Mouse (Mus musculus) testis, adult 2 months (tissue): ENCODE measurements around the gene Tbc1d9. TPM values are rescaled to one million over a fixed set of nuclear protein-coding genes. Genes with fewer than 3 reads are reported as not detected.
A peak's percentile ranks its signal among the peaks of the same experiment; 100 is the strongest.

Source experiments
- H3K27ac ChIP-seq: fragments of 200-500 bp; 2 replicates; pipeline ENCODE4 v1.5.1; 2012; ENCODE audit warnings: low read depth, low read length; ENCODE audit not compliant: control insufficient read depth, insufficient read depth
- H3K27me3 ChIP-seq: fragments of 200-500 bp; 2 replicates; pipeline ENCODE4 v1.6.1; 2012; ENCODE audit warnings: mild to moderate bottlenecking, low read length, moderate library complexity; ENCODE audit not compliant: control insufficient read depth, insufficient read depth
- H3K36me3 ChIP-seq: fragments of 200-500 bp; 2 replicates; pipeline ENCODE4 v1.6.1; 2012; ENCODE audit warnings: mild to moderate bottlenecking, low read length; ENCODE audit not compliant: control insufficient read depth, insufficient read depth
- H3K4me1 ChIP-seq: fragments of 200-500 bp; 2 replicates; pipeline ENCODE4 v1.6.1; 2012; ENCODE audit warnings: low read length; ENCODE audit not compliant: control insufficient read depth, insufficient read depth
- H3K4me3 ChIP-seq: fragments of 200-500 bp; 2 replicates; pipeline ENCODE4 v1.5.1; 2012; ENCODE audit warnings: low read depth, mild to moderate bottlenecking, low read length, moderate library complexity, mixed read lengths; ENCODE audit not compliant: control insufficient read depth
- CTCF ChIP-seq: fragments of 200-500 bp; IDR thresholded peaks from 2 replicates; pipeline ENCODE4 v1.5.1; 2012; ENCODE audit warnings: low read depth, mild to moderate bottlenecking, inconsistent platforms, low read length, moderate library complexity; ENCODE audit not compliant: control insufficient read depth, insufficient read depth, insufficient replicate concordance
- POLR2A ChIP-seq: fragments of 200-500 bp; IDR thresholded peaks from 2 replicates; pipeline ENCODE4 v1.6.1; 2012; ENCODE audit warnings: low read depth, mild to moderate bottlenecking, inconsistent platforms, low read length, moderate library complexity; ENCODE audit not compliant: control insufficient read depth
- polyA plus RNA-seq: library from polyadenylated mRNA; depleted of rRNA; stranded (reverse); fragments of >200 nt; gene quantifications from 2 replicates; pipeline ENCODE4 v1.2.3, GENCODE M21; 2012

Tbc1d9 gene
- polyA plus RNA-seq, 1 experiment, result 47.0 TPM

DNA sequence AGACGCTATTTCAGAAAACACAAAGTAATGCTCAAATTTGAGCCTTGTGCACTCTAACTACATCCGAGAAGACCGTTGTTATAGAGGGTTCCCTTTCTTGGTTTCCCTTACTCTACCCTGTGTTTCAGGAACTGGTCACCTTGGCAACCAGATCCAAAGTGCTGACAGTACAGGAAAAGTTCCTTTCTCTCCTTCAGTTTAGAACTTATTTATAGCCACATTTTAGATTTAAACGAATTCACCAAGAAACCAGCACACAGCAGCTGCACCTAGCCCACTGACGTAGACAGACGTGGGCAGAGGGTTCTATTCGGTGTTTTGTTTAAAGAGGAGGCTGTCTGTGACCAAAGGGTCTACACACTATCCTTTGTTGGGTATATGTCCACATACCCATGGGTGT is 79.0 kb downstream of the Tbc1d9 start:
- H3K27me3 ChIP-seq, result no peaks in the 10 kb centered on the region
- peaks cover 3% of the 10 kb centered on the region for H3K4me1 ChIP-seq
- no peaks in the 10 kb centered on the region for H3K36me3 ChIP-seq
- no peak overlapping the region for H3K4me3 ChIP-seq
- TF ChIP-seq POLR2A (no peak), CTCF (no peak)
- H3K27ac ChIP-seq, result no peak overlapping the region

DNA sequence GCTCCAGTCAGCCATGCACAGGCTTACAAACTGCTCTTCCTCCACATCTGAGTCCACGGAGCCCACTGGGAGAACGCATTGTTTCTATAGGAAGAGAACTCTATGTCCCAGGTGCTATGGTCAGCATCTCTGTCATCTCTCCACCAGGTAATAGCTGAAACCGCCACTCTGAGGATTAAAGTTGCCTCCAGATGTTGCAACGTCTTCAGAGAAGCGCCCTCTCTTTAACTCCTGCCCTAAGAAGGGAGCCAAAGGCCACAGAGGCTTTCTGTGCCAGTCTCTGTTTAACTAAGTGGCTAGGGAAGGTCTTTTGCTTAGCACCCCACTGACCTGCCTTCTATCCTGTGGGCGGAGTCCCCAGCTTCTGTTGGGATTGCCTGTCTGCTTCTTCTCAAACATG is 85.7 kb downstream of the Tbc1d9 start:
- H3K27me3 ChIP-seq, result no peaks in the 10 kb centered on the region
- H3K27ac ChIP-seq, result no peak overlapping the region
- no peak overlapping the region for H3K4me3 ChIP-seq
- no peaks in the 10 kb centered on the region for H3K4me1 ChIP-seq
- TF ChIP-seq CTCF, result no peak
- no peak for TF ChIP-seq POLR2A
- H3K36me3 ChIP-seq, result no peaks in the 10 kb centered on the region

DNA sequence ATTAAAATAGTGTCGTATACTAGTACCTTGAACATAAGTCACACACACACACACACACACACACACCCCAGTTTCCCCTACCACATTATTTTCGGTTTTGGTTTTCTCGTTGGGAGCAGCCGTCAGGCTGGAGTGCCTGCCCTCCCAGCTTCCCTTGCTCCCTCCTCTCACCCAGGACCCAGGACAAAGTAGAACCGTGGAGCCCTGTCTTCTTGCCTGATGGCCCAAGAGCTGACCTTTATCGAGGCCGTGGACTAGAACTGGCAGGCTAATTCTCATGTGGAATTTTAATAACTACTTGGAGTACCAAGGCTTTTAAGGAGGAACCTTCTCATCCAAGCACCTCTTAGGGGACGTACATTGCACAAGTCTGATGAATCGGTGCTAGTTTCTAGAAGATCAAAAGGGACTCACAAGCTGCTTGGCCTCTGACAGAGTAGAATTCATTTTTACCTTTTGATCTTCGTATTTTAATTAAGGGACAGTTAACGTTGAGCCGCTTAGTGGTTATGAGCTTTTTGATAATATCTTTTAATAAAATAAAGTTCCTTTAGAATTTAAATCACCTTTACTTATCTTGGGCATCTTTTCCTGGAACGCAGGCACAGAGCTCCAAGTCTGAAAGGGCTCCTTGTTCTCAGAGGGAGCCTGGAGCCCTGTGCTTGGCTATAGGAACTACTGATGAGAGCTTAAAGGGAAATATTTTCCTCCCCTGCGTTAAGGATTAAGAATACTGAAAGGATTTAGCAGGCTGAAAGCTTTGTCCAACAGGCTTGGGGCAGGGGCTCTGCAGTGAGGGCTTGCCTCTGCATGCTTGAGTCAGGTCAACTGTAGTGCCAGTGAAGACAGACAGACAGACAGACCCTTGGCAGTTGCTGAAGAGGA is 86.5 kb downstream of the Tbc1d9 start:
- no peaks in the 10 kb centered on the region for H3K36me3 ChIP-seq
- H3K27me3 ChIP-seq, result no peaks in the 10 kb centered on the region
- TF ChIP-seq POLR2A (no peak), CTCF (no peak)
- H3K27ac ChIP-seq, result no peak overlapping the region
- no peaks in the 10 kb centered on the region for H3K4me1 ChIP-seq
- no peak overlapping the region for H3K4me3 ChIP-seq

DNA sequence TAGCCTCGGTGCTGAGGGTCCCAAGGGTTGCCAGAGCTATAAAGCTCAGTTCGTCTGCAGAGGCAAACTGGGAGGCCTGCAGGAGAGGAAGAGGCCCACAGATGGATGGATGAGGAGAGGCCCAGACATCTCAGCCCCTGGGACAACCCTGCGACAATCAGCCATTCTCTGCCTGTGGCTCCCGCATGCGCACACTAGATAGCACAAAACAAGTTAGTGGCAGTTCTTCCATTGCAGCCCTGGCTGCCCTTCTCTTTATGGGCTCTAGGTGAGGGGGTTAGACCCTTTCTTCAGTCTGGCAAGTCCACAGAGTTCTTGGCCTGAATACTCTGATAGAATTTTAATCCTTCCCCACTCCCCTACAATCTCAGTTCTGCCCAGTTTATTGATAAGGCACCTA is 87.6 kb downstream of the Tbc1d9 start:
- no peak overlapping the region for H3K4me3 ChIP-seq
- no peaks in the 10 kb centered on the region for H3K4me1 ChIP-seq
- no peaks in the 10 kb centered on the region for H3K27me3 ChIP-seq
- H3K36me3 ChIP-seq, result no peaks in the 10 kb centered on the region
- TF ChIP-seq POLR2A (no peak), CTCF (no peak)
- H3K27ac ChIP-seq, result no peak overlapping the region

DNA sequence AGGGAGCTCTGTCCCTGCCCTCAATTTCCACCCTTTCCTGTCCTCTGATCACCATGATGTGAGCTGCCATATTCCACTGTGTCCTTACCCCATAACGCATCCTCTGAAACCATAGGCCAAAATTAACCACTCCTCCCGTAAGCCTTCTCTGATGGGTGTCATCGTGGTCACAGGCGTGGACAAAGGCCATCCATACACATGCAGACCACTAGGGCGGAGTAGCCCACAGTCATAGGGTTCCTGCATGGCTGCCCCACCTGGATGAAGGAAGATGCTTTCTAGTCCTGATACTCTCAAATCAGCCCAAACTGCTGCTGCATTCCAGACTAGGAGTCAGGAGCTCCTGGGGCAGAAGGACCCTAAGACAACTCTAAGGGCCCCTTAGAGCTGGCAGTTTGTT is 92.5 kb downstream of the Tbc1d9 start:
- Histone ChIP-seq H3K27me3 (no peaks in the 10 kb centered on the region), H3K4me1 (no peaks in the 10 kb centered on the region; the same call in 1 of the 2 replicates), H3K36me3 (no peaks in the 10 kb centered on the region), H3K27ac (no peak overlapping the region), H3K4me3 (no peak overlapping the region)
- TF ChIP-seq CTCF, result no peak
- TF ChIP-seq POLR2A, result no peak

DNA sequence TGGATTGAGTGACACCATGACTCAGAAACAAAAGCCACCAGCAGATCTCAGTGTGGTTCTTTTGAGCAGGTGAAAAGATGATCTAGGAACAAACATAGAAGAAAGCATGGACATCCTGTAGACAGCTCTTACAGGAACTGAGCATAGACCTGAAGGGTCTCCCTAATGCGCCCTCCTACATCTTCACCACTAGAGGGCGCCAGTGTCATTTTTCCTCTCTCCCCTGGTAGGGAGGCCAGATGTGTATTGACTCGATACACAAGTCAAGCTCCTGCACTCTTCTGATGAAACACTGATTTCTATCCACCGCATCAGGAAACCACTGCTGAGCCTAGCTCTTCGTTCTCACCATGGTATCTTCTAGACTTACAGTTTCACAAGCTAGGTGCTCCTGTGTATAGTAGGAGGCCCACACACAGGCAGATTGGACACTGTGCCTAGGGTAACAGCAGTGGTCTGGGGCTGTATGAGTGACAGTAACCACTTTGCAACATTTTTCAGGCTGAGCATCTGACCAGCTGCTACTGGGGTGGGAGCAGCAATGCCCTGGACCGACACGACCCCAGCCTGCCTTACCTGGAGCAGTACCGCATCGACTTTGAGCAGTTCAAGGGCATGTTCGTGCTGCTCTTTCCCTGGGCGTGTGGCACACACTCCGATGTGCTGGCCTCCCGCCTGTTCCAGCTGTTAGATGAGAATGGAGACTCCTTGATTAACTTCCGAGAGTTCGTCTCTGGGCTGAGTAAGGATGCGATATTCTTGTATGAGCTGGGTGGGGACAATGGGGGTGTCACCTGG is 95.5 kb downstream of the Tbc1d9 start:
- Histone ChIP-seq H3K4me3 (no peak overlapping the region), H3K27ac (no peak overlapping the region), H3K36me3 (no peaks in the 10 kb centered on the region), H3K4me1 (no peaks in the 10 kb centered on the region; the same call in 1 of the 2 replicates), H3K27me3 (no peaks in the 10 kb centered on the region)
- TF ChIP-seq POLR2A (no peak), CTCF (peak; percentile 73; the same call in 1 of the 2 replicates)

DNA sequence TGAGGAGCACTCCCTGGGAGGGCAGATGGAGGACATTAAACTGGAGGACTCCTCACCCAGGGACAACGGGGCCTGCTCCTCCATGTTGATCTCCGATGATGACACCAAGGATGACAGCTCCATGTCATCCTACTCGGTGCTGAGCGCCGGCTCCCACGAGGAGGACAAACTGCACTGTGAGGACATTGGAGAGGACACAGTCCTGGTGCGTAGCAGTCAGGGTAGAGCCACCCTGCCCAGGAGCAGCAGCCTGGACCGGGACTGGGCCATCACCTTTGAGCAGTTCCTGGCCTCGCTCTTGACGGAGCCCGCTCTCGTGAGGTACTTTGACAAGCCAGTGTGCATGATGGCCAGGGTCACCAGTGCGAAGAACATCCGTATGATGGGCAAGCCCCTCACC is 106.0 kb downstream of the Tbc1d9 start:
- no peak for TF ChIP-seq POLR2A
- no peak for TF ChIP-seq CTCF
- no peak overlapping the region for H3K4me3 ChIP-seq
- peaks cover 3% of the 10 kb centered on the region for H3K4me1 ChIP-seq
- no peak overlapping the region for H3K27ac ChIP-seq
- no peaks in the 10 kb centered on the region for H3K36me3 ChIP-seq
- H3K27me3 ChIP-seq, result no peaks in the 10 kb centered on the region
